Mouse (Mus musculus): ENCODE results near the gene St3gal5.
"Not testable (repeated sequence)": the region's sequence is repeated elsewhere in the genome, so short reads cannot be mapped to it uniquely, and the experiment has no call there.

Gene St3gal5

GRCm38 (mm10) chr6:72097181-72097995 is at the start of gene St3gal5:
TSS of gene St3gal5 (plus strand) at chr6:72097592.
- DNase-seq (ENCODE audit: low read depth, low spot score) = peak; percentile 78

GRCm38 (mm10) chr6:72048643-72049042 is 48.7 kb upstream of the St3gal5 start:
- DNase-seq (ENCODE audit: low read depth, low spot score) = no peak

DNA sequence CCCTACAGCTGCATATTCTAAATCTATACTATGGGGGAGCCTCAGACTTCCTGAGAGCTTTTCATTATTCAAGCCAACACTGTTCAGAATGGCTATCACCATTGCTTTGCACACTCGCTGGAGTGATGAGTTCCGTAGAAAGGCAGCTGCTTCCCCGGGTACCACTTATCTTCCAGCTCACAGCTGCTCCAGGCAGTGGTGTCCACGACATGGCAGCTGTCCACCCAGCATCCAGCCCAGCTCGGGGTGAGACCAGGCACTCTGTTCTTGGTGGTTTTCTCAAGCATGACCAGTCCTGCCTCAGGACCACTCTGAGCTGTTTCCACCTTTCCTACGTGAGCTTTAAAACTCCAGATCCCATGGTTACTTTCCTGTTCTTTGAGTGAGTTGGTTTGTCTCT is 47.5 kb upstream of the St3gal5 start:
- no peak for DNase-seq (ENCODE audit: low read depth, low spot score)

- no peak for DNase-seq (ENCODE audit: low read depth, low spot score)
These were observed 46.6 kb upstream of the St3gal5 start for GRCm38 (mm10) chr6:72050827-72051226.

DNA sequence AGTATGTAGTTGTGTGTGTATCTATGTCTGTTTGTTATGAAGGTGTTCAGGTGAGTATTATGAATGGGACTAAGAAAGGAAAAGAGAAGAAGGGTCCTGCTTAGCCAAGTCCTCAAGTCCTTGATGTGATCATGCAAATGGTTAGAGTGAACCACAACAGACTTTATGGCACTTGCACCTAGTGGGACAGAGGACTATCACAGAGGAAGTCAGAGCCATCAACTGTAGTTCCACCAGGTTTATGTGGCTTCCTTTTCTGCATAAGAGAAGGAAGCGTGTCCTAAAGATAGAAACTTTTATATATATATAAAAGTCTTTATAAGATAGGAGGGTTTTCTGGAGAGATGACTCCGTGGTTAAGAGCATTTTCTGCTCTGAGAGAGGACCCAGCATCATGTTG is 46.1 kb upstream of the St3gal5 start:
- no peak for DNase-seq (ENCODE audit: low read depth, low spot score)

- DNase-seq (ENCODE audit: low read depth, low spot score) = no peak
These were observed 45.6 kb upstream of the St3gal5 start for GRCm38 (mm10) chr6:72051757-72052156.

- no peak for DNase-seq (ENCODE audit: low read depth, low spot score)
These were observed 40.8 kb upstream of the St3gal5 start for GRCm38 (mm10) chr6:72056548-72056947.

GRCm38 (mm10) chr6:72058398-72058889 is 38.9 kb upstream of the St3gal5 start:
- no peak for DNase-seq (ENCODE audit: low read depth, low spot score)

DNA sequence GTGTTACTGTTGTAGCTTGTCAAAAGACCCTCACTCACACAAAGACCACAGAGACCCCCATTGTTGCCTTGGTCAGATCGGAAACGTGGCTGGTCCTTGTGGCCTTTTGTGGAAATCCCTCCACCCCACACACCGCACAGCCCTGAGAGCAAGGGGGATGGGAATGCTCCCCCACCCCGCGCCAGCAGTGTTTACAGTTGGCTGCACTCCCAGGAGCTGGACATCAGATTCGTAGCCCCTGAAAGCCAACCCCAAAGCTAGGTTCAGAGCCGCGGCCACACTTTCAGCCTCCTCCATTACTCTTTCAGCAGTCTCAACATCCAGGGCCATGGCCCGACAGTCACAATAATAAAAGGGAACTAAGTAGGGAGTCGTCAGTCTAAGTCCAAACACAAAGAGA is 36.7 kb upstream of the St3gal5 start:
- DNase-seq (ENCODE audit: low read depth, low spot score) = not testable (repeated sequence)

- no peak for DNase-seq (ENCODE audit: low read depth, low spot score)
These were observed 33.7 kb upstream of the St3gal5 start for GRCm38 (mm10) chr6:72063718-72064117.

DNA sequence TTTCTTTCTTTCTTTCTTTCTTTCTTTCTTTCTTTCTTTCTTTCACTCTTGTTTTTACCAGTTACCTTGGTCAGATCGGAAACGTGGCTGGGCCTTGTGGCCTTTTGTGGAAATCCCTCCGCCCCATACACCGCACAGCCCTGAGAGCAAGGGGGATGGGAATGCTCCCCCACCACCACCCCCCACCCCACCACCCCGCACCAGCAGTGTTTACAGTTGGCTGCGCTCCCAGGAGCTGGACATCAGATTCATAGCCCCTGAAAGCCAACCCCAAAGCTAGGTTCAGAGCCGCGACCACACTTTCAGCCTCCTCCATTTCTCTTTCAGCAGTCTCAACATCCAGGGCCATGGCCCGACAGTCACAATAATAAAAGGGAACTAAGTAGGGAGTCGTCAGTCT is 31.4 kb upstream of the St3gal5 start:
- DNase-seq (ENCODE audit: low read depth, low spot score) = no peak

DNA sequence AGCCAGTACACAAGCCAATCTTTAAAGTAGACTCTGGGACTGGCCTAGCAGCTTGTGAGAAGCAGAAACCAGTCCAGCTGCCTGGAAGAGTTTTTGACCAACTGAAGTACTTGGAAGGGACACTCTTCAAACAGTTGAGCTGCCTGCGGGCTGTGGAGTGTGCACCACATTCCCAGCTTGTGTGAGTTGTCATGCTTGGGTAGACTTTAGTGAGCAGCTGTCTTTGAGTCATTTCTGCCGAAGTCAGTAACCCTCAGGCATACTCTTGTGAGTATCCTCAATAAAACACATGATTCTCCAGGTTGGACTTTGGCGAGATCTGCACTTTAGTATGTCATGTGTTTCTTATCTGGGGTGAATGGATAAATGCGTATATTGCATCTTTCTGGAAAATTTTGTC is 29.0 kb upstream of the St3gal5 start:
- no peak for DNase-seq (ENCODE audit: low read depth, low spot score)

DNA sequence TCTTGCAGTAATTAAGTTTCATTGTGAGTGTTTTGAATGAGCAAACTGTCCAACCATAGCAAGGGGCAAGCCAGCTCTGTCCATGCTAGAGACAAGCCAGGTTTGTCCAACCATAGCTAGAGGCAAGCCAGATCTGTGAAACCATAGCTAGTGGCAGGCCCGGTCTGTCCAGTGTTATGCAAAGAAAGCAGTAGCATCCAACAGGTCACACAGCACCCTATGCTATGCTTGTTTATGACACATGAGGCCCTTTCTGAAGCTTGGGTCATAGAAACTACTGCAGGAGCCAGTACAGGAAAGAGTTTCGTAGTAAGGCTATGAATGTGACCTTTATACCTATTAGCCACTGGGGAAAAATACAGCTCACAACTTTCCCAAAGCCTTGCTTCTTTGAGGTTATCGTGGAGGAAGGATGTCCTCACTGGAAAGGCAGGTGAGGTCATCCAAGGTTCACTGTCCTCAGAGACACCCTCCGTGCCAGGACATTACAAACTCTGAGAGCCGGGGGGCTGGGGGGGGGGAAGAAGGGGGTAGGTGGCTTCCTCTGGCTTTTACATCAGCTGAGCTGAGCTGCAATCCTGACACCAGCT is 26.0 kb upstream of the St3gal5 start:
- no peak for DNase-seq (ENCODE audit: low read depth, low spot score)

- DNase-seq (ENCODE audit: low read depth, low spot score) = no peak
These were observed 23.6 kb upstream of the St3gal5 start for GRCm38 (mm10) chr6:72073781-72074180.

- DNase-seq (ENCODE audit: low read depth, low spot score) = peak; percentile 53
These were observed 20.9 kb upstream of the St3gal5 start for GRCm38 (mm10) chr6:72076512-72076911.

DNA sequence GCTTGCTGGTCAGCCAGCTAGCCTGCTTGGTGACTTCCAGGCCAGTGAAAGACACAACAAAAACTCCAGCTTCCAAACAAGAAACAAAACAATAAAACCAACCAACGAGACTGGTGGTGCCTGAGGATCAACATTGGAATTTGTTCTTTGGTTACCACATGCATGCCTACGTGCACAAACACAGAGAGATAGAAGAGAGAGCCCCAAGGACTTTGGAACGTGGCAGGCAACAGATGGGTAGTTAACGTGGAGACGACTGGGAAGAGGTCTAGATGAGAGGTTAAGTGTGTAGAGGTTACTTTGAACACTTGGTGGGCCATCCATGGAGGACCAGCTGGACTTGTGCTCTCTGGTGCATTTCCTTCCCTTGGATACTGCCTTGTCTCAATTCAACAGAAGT is 19.2 kb upstream of the St3gal5 start:
- no peak for DNase-seq (ENCODE audit: low read depth, low spot score)

GRCm38 (mm10) chr6:72081318-72082024 is 15.9 kb upstream of the St3gal5 start:
- no peak for DNase-seq (ENCODE audit: low read depth, low spot score)

DNA sequence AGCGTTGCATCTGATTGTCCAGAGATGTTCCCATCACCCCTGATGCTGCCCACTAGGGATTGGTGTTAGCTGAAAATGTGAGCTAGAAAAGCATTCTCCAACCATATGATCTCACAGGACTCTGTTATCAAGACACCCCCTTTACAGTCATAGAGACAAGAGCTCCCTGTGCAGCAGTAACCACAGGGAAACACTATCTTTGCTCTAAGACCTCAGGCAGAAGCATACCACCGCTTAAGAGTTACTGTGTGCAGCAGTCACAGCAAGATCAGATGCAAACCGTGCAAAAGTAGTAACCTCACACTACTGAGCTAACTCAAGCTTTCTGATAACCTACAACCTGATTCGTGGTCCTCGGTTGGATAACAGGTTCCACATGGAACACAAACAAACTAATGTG is 10.0 kb upstream of the St3gal5 start:
- no peak for DNase-seq (ENCODE audit: low read depth, low spot score)

- no peak for DNase-seq (ENCODE audit: low read depth, low spot score)
These were observed 7.5 kb upstream of the St3gal5 start for GRCm38 (mm10) chr6:72089865-72090264.

DNA sequence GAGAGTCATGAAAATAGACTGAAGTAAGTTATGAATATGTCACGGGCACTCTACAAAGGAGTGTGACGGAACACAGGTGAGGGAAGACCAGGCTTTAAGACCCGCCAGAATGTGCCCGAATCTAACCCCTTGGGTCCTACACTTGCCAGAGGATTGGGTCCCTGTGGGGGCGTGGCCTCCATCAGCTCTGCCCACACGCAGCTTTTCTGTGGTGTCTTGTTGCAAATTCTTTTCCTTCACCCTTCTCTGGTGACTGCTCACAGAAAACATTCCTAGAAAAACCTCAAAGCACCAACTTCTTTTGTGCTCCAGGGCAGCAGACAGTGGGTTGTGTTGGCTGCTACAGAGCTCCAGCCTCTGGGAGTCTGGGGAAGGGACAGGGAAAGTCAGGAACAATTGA is 6.4 kb upstream of the St3gal5 start:
- no peak for DNase-seq (ENCODE audit: low read depth, low spot score)

DNA sequence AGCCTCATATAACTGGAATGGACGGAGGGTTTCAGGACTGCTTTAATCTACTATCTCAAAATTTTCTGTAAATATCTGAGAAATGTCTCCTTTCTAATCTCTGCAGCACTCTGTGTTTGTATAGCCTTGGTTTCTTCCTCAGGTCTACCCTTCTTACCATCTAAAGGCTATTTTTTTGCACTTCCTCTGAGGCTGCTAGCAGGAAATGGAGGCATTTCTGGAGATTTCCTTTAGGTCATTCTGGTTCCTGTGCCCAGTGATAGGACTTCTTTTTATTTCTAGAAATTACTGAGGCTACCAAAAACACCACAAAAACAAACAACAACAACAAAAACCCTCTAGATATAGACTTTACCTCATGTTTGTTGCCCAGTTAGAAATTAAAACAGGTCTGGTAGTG is 4.3 kb upstream of the St3gal5 start:
- no peak for DNase-seq (ENCODE audit: low read depth, low spot score)

DNA sequence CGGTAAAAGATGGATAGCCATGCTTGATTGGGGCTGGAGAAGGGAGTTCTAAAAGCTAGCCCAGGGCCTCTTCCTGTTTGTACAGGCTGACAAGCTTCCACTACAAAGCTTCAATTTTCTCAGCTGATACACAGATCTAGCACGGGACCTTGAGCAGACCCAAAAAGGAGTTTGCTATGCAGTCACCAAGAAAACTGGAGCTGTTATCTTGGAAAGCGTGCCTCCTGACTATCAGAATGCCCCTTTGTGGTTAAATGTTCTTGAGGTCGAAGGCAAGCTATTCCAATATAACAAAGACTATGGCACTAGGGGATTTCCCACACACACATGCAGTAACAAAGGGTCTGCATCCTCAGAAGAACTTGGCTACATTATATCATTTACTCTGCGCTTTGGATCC is 1.2 kb upstream of the St3gal5 start:
- DNase-seq (ENCODE audit: low read depth, low spot score) = no peak

DNA sequence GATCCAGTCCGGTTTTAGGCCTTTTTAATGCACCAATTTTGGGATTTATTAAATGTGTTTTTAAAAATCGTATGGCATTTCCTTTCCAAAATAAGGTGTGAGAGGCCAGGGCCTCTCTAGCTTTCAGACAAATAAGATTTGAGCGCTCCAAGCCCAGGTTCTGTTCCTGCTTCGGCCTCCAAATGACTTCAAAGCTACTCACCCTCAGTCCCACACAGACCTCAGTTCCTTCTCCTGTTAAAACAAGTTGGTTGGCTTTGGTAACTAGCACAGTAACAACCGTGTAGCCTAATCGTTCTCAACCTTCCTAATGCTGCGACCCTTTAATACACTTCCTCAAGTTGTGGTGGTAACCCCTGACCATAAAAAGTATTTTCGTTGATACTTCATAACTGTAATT is 723 bp upstream of the St3gal5 start:
- no peak for DNase-seq (ENCODE audit: low read depth, low spot score)

Data from skeletal muscle tissue, adult 2 months (tissue).